Mouse (Mus musculus): ENCODE measurements around the gene Pax2. TPM values are rescaled to one million over a fixed set of nuclear protein-coding genes. Genes with fewer than 3 reads are reported as not detected.

Pax2 gene
- total and polyA plus RNA-seq, 3 experiments = not detected

GRCm38 (mm10) chr19:44748271-44748670 is 7.6 kb upstream of the Pax2 start:
- no peak for DNase-seq

GRCm38 (mm10) chr19:44749061-44749990 is 6.5 kb upstream of the Pax2 start:
- no peak for DNase-seq

GRCm38 (mm10) chr19:44750051-44751041 is 5.5 kb upstream of the Pax2 start:
- peak; percentile 7 for DNase-seq

- no peak for DNase-seq
These were observed 4.8 kb upstream of the Pax2 start for GRCm38 (mm10) chr19:44751042-44751441.

GRCm38 (mm10) chr19:44751551-44751950 is 4.3 kb upstream of the Pax2 start:
- DNase-seq = no peak

- DNase-seq = no peak
These were observed 3.5 kb upstream of the Pax2 start for GRCm38 (mm10) chr19:44752056-44752940.

- DNase-seq = no peak
These were observed 2.5 kb upstream of the Pax2 start for GRCm38 (mm10) chr19:44753361-44753760.

- DNase-seq = peak; percentile 54
These were observed 1.1 kb upstream of the Pax2 start for GRCm38 (mm10) chr19:44754461-44755377.

GRCm38 (mm10) chr19:44755378-44755692 is 510 bp upstream of the Pax2 start:
- no peak for DNase-seq

- DNase-seq = no peak
These were observed 781 bp downstream of the Pax2 start for GRCm38 (mm10) chr19:44756421-44757230.

- no peak for DNase-seq
These were observed 1.5 kb downstream of the Pax2 start for GRCm38 (mm10) chr19:44757231-44757871.

GRCm38 (mm10) chr19:44758846-44759245 is 3.0 kb downstream of the Pax2 start:
- no peak for DNase-seq

- DNase-seq = no peak
These were observed 3.8 kb downstream of the Pax2 start for GRCm38 (mm10) chr19:44759531-44760118.

GRCm38 (mm10) chr19:44760259-44761131 is 4.7 kb downstream of the Pax2 start:
- no peak for DNase-seq

- DNase-seq = no peak
These were observed 6.3 kb downstream of the Pax2 start for GRCm38 (mm10) chr19:44762121-44762621.

- DNase-seq = no peak
These were observed 14.6 kb downstream of the Pax2 start for GRCm38 (mm10) chr19:44770268-44771050.

- DNase-seq = no peak
These were observed 15.7 kb downstream of the Pax2 start for GRCm38 (mm10) chr19:44771499-44771898.

All from adrenal gland, adult 2 months (tissue).